Mouse (Mus musculus) embryo, embryonic 10 days (tissue): Measurements from ENCODE around the gene Gm28051.

Experiments used
- DNase-seq: peaks from one replicate; pipeline ENCODE4 v3.0.0-alpha.2; 2015; ENCODE audit warnings: low spot score

Gene Gm28051

GRCm38 (mm10) chr12:102743036-102743588 is 14.5 kb downstream of the Gm28051 start:
- DNase-seq, result peak; percentile 17

- DNase-seq, result no peak
These were observed 15.5 kb downstream of the Gm28051 start for GRCm38 (mm10) chr12:102742056-102742455.

- no peak for DNase-seq
These were observed 17.3 kb downstream of the Gm28051 start for GRCm38 (mm10) chr12:102740285-102740684.

- no peak for DNase-seq
These were observed 18.5 kb downstream of the Gm28051 start for GRCm38 (mm10) chr12:102739096-102739495.

- peak; percentile 82 for DNase-seq
These were observed 24.2 kb downstream of the Gm28051 start for GRCm38 (mm10) chr12:102733381-102733780.

GRCm38 (mm10) chr12:102730798-102731619 is 26.6 kb downstream of the Gm28051 start:
- peak; percentile 43 for DNase-seq

- DNase-seq, result peak; percentile 94
These were observed 27.4 kb downstream of the Gm28051 start for GRCm38 (mm10) chr12:102729855-102730797.

GRCm38 (mm10) chr12:102725761-102726175 is 31.8 kb downstream of the Gm28051 start:
- DNase-seq, result no peak

- DNase-seq, result no peak
These were observed 32.4 kb downstream of the Gm28051 start for GRCm38 (mm10) chr12:102725146-102725545.

GRCm38 (mm10) chr12:102723861-102724260 is 33.7 kb downstream of the Gm28051 start:
- no peak for DNase-seq

- no peak for DNase-seq
These were observed 34.6 kb downstream of the Gm28051 start for GRCm38 (mm10) chr12:102722966-102723365.

- DNase-seq, result no peak
These were observed 35.1 kb downstream of the Gm28051 start for GRCm38 (mm10) chr12:102722451-102722850.

GRCm38 (mm10) chr12:102719552-102720315 is 37.8 kb downstream of the Gm28051 start:
- DNase-seq, result peak; percentile 85

- DNase-seq, result no peak
These were observed 42.7 kb downstream of the Gm28051 start for GRCm38 (mm10) chr12:102714654-102715395.

- no peak for DNase-seq
These were observed 43.4 kb downstream of the Gm28051 start for GRCm38 (mm10) chr12:102714116-102714515.

GRCm38 (mm10) chr12:102713153-102713865 is 44.3 kb downstream of the Gm28051 start:
- DNase-seq, result no peak

GRCm38 (mm10) chr12:102710851-102711375 is 46.7 kb downstream of the Gm28051 start:
- no peak for DNase-seq

- DNase-seq, result no peak
These were observed 47.7 kb downstream of the Gm28051 start for GRCm38 (mm10) chr12:102709896-102710295.

- DNase-seq, result no peak
These were observed 49.3 kb downstream of the Gm28051 start for GRCm38 (mm10) chr12:102708220-102708619.
